Mouse (Mus musculus) cortical plate, adult 2 months (tissue): ENCODE results near the gene Limk2. TPM values are rescaled to one million over a fixed set of nuclear protein-coding genes. Genes with fewer than 3 reads are reported as not detected.

Experiments
- H3K27ac ChIP-seq: fragments of 200-500 bp; 2 replicates; pipeline ENCODE4 v1.5.1; 2012; ENCODE audit warnings: low read length, control low read depth, inconsistent platforms; ENCODE audit not compliant: insufficient read depth
- H3K4me1 ChIP-seq: fragments of 200-500 bp; 2 replicates; pipeline ENCODE4 v1.6.1; 2011; ENCODE audit warnings: low read length; ENCODE audit not compliant: control insufficient read depth, insufficient read depth
- H3K4me3 ChIP-seq: fragments of 200-500 bp; 2 replicates; pipeline ENCODE4 v1.5.1; 2011; ENCODE audit warnings: mild to moderate bottlenecking, low read length, control low read depth; ENCODE audit not compliant: insufficient read depth
- CTCF ChIP-seq: fragments of 200-500 bp; IDR thresholded peaks from 2 replicates; pipeline ENCODE4 v1.5.1; 2011; ENCODE audit warnings: mild to moderate bottlenecking, control low read depth, low read length; ENCODE audit not compliant: insufficient read depth; ENCODE audit errors: extremely low read depth
- POLR2A ChIP-seq: fragments of 200-500 bp; IDR thresholded peaks from 2 replicates; pipeline ENCODE4 v1.6.1; 2011; ENCODE audit warnings: mild to moderate bottlenecking, low read length, control low read depth; ENCODE audit not compliant: insufficient read depth; ENCODE audit errors: extremely low read depth
- polyA plus RNA-seq: library from polyadenylated mRNA; depleted of rRNA; stranded (reverse); fragments of >200 nt; gene quantifications from 2 replicates; pipeline ENCODE4 v1.2.3, GENCODE M21; 2012; rRNA removed

The Limk2 gene
- 140 and 153 TPM in 2 replicates for polyA plus RNA-seq

- Histone ChIP-seq H3K4me3 (peak within 1 kb of the TSS; percentile 67), H3K4me1 (0 out of 2 replicates have a peak, but pooled peaks cover 2% of the 10 kb centered on the region), H3K27ac (0 out of 2 replicates have a peak within 1 kb of the TSS, but pooled peaks have one; percentile 9)
- TF ChIP-seq CTCF, result peak; percentile 53
- TF ChIP-seq POLR2A, result peak; percentile 17; the same call in 1 of the 2 replicates
Measured at GRCm38 (mm10) chr11:3408997-3409732, at the start of gene Limk2. Gene Limk2 (minus strand): TSS chr11:3409189.

- H3K27ac ChIP-seq, result no peak overlapping the region
- no peaks in the 10 kb centered on the region for H3K4me1 ChIP-seq
- no peak overlapping the region for H3K4me3 ChIP-seq
- TF ChIP-seq CTCF (no peak), POLR2A (no peak)
Measured at GRCm38 (mm10) chr11:3458428-3459104, 49.6 kb upstream of the Limk2 start.

GRCm38 (mm10) chr11:3456354-3456753, 47.4 kb upstream of the Limk2 start:
- TF ChIP-seq POLR2A, result no peak
- peak; percentile 77 for TF ChIP-seq CTCF
- Histone ChIP-seq H3K4me1 (peaks cover 3% of the 10 kb centered on the region; the same call in 1 of the 2 replicates), H3K4me3 (no peak overlapping the region), H3K27ac (no peak overlapping the region)

GRCm38 (mm10) chr11:3454506-3454905, 45.5 kb upstream of the Limk2 start:
- H3K27ac ChIP-seq, result no peak overlapping the region
- peaks cover 5% of the 10 kb centered on the region for H3K4me1 ChIP-seq
- no peak for TF ChIP-seq POLR2A
- TF ChIP-seq CTCF, result no peak
- no peak overlapping the region for H3K4me3 ChIP-seq

- Histone ChIP-seq H3K4me1 (peaks cover 5% of the 10 kb centered on the region), H3K4me3 (peak overlapping the region; percentile 97), H3K27ac (no peak overlapping the region)
- TF ChIP-seq POLR2A (no peak), CTCF (no peak)
Measured at GRCm38 (mm10) chr11:3453467-3453866, 44.5 kb upstream of the Limk2 start.

- TF ChIP-seq POLR2A, result no peak
- TF ChIP-seq CTCF, result no peak
- Histone ChIP-seq H3K4me1 (peaks cover 5% of the 10 kb centered on the region), H3K4me3 (peak overlapping the region; percentile 97), H3K27ac (peak overlapping the region; percentile 20; the same call in 1 of the 2 replicates)
Measured at GRCm38 (mm10) chr11:3452769-3453168, 43.8 kb upstream of the Limk2 start.

- peak within 1 kb of the TSS; percentile 97 for H3K4me3 ChIP-seq
- H3K27ac ChIP-seq, result peak within 1 kb of the TSS; percentile 66
- TF ChIP-seq POLR2A (peak; percentile 88), CTCF (no peak)
- H3K4me1 ChIP-seq, result peaks cover 5% of the 10 kb centered on the region
Measured at GRCm38 (mm10) chr11:3452167-3452639, 43.2 kb upstream of the Limk2 start, which contains the start of gene Rnf185. Gene Rnf185 (minus strand): TSS chr11:3452363.

GRCm38 (mm10) chr11:3451701-3452163, 42.7 kb upstream of the Limk2 start:
- TF ChIP-seq POLR2A (no peak), CTCF (no peak)
- Histone ChIP-seq H3K27ac (peak overlapping the region; percentile 66), H3K4me1 (peaks cover 5% of the 10 kb centered on the region), H3K4me3 (peak overlapping the region; percentile 97)

- no peak for TF ChIP-seq CTCF
- TF ChIP-seq POLR2A, result no peak
Measured at GRCm38 (mm10) chr11:3444875-3445274, 35.9 kb upstream of the Limk2 start.

More at GRCm38 (mm10) chr11:3444875-3445274, 35.9 kb upstream of the Limk2 start:
- Histone ChIP-seq H3K27ac (no peak overlapping the region), H3K4me3 (no peak overlapping the region), H3K4me1 (peaks cover 5% of the 10 kb centered on the region)
